Mouse (Mus musculus): ENCODE measurements around the gene Klrb1f. TPM values are rescaled to one million over a fixed set of nuclear protein-coding genes. Genes with fewer than 3 reads are reported as not detected.
"Not testable (repeated sequence)": the region's sequence is repeated elsewhere in the genome, so short reads cannot be mapped to it uniquely, and the experiment has no call there.

The Klrb1f gene
- polyA plus RNA-seq, 1 experiment: not detected

- H3K36me3 ChIP-seq (ENCODE audit: control insufficient read depth, insufficient read depth): no peaks in the 10 kb centered on the region
- H3K27me3 ChIP-seq (ENCODE audit: control insufficient read depth, insufficient read depth, insufficient read length): no peaks in the 10 kb centered on the region
Observed at GRCm38 (mm10) chr6:129066530-129066929, 20.8 kb downstream of the Klrb1f start.

GRCm38 (mm10) chr6:129066986-129067385 lies 21.3 kb downstream of the Klrb1f start:
- TF ChIP-seq TCF3 (IDR thresholded peaks at IDR 0.05; ENCODE audit: insufficient read length, low read depth): no peak
- no peaks in the 10 kb centered on the region for H3K79me2 ChIP-seq (ENCODE audit: control insufficient read depth, insufficient read depth)
- H3K4me3 ChIP-seq: no peak overlapping the region
- no peak overlapping the region for H3ac ChIP-seq (ENCODE audit: control insufficient read depth, insufficient read length)
- no peak overlapping the region for H3K4me2 ChIP-seq (ENCODE audit: low read depth)
- H3K36me3 ChIP-seq (ENCODE audit: control insufficient read depth, insufficient read depth): no peaks in the 10 kb centered on the region
- H3K27me3 ChIP-seq (ENCODE audit: control insufficient read depth, insufficient read depth, insufficient read length): no peaks in the 10 kb centered on the region

More at GRCm38 (mm10) chr6:129066530-129066929, 20.8 kb downstream of the Klrb1f start:
- H3ac ChIP-seq (ENCODE audit: control insufficient read depth, insufficient read length): no peak overlapping the region
- no peaks in the 10 kb centered on the region for H3K79me2 ChIP-seq (ENCODE audit: control insufficient read depth, insufficient read depth)
- no peak overlapping the region for H3K4me2 ChIP-seq (ENCODE audit: low read depth)
- H3K4me3 ChIP-seq: no peak overlapping the region
- TF ChIP-seq TCF12 (IDR thresholded peaks at IDR 0.05; ENCODE audit: insufficient read depth, poor library complexity, severe bottlenecking): no peak
- TF ChIP-seq USF1 (IDR thresholded peaks at IDR 0.05; ENCODE audit: low read depth): no peak
- TF ChIP-seq POLR2A (IDR thresholded peaks at IDR 0.05; ENCODE audit: insufficient read length, low read depth): no peak
- no peak for TF ChIP-seq REST (IDR thresholded peaks at IDR 0.05; ENCODE audit: insufficient read depth, insufficient read length)
- no peak for TF ChIP-seq E2F4 (IDR thresholded peaks at IDR 0.05; ENCODE audit: insufficient read depth)
- TF ChIP-seq CEBPB (IDR thresholded peaks at IDR 0.05; ENCODE audit: insufficient read depth, poor library complexity, severe bottlenecking): no peak
- no peak for TF ChIP-seq SRF (IDR thresholded peaks at IDR 0.05; ENCODE audit: control insufficient read depth, insufficient read length, low read depth)
- no peak for TF ChIP-seq MYOG (IDR thresholded peaks at IDR 0.05; ENCODE audit: control insufficient read depth in 1 of 3, insufficient read depth in 1 of 3, insufficient read length in 2 of 3, low read depth in 2 of 3)
- TF ChIP-seq TCF3 (IDR thresholded peaks at IDR 0.05; ENCODE audit: insufficient read length, low read depth): no peak
- TF ChIP-seq MYOD1 (IDR thresholded peaks at IDR 0.05; ENCODE audit: control insufficient read depth in 1 of 3, insufficient read length in 2 of 3, low read depth in 2 of 3): no peak

- TF ChIP-seq POLR2A (IDR thresholded peaks at IDR 0.05; ENCODE audit: insufficient read length, low read depth): no peak
- no peak for TF ChIP-seq USF1 (IDR thresholded peaks at IDR 0.05; ENCODE audit: low read depth)
- no peaks in the 10 kb centered on the region for H3K36me3 ChIP-seq (ENCODE audit: control insufficient read depth, insufficient read depth)
- no peaks in the 10 kb centered on the region for H3K27me3 ChIP-seq (ENCODE audit: control insufficient read depth, insufficient read depth, insufficient read length)
- H3K79me2 ChIP-seq (ENCODE audit: control insufficient read depth, insufficient read depth): no peaks in the 10 kb centered on the region
- H3K4me3 ChIP-seq: no peak overlapping the region
- no peak overlapping the region for H3ac ChIP-seq (ENCODE audit: control insufficient read depth, insufficient read length)
- no peak overlapping the region for H3K4me2 ChIP-seq (ENCODE audit: low read depth)
Observed at GRCm38 (mm10) chr6:129085098-129085497, 39.4 kb downstream of the Klrb1f start.

GRCm38 (mm10) chr6:129086031-129086430 lies 40.3 kb downstream of the Klrb1f start:
- not testable (repeated sequence) for H3K27me3 ChIP-seq (ENCODE audit: control insufficient read depth, insufficient read depth, insufficient read length); H3ac ChIP-seq (ENCODE audit: control insufficient read depth, insufficient read length); H3K4me2 ChIP-seq (ENCODE audit: low read depth); H3K36me3 ChIP-seq (ENCODE audit: control insufficient read depth, insufficient read depth); H3K4me3 ChIP-seq; H3K79me2 ChIP-seq (ENCODE audit: control insufficient read depth, insufficient read depth)

- Histone ChIP-seq H3K4me3 (no peak overlapping the region), H3K36me3 (ENCODE audit: control insufficient read depth, insufficient read depth) (no peaks in the 10 kb centered on the region), H3K4me2 (ENCODE audit: low read depth) (no peak overlapping the region), H3K27me3 (ENCODE audit: control insufficient read depth, insufficient read depth, insufficient read length) (no peaks in the 10 kb centered on the region), H3ac (ENCODE audit: control insufficient read depth, insufficient read length) (no peak overlapping the region), H3K79me2 (ENCODE audit: control insufficient read depth, insufficient read depth) (no peaks in the 10 kb centered on the region)
- TF ChIP-seq MYOG (IDR thresholded peaks at IDR 0.05; ENCODE audit: control insufficient read depth in 1 of 3, insufficient read depth in 1 of 3, insufficient read length in 2 of 3, low read depth in 2 of 3): no peak
- no peak for TF ChIP-seq REST (IDR thresholded peaks at IDR 0.05; ENCODE audit: insufficient read depth, insufficient read length)
- TF ChIP-seq USF1 (IDR thresholded peaks at IDR 0.05; ENCODE audit: low read depth): no peak
- TF ChIP-seq MAX (IDR thresholded peaks at IDR 0.05; ENCODE audit: low read depth): no peak
- TF ChIP-seq TCF12 (IDR thresholded peaks at IDR 0.05; ENCODE audit: insufficient read depth, poor library complexity, severe bottlenecking): no peak
- no peak for TF ChIP-seq POLR2AphosphoS2 (IDR thresholded peaks at IDR 0.05; ENCODE audit: insufficient read length, low read depth)
- no peak for TF ChIP-seq SRF (IDR thresholded peaks at IDR 0.05; ENCODE audit: control insufficient read depth, insufficient read length, low read depth)
- TF ChIP-seq E2F4 (IDR thresholded peaks at IDR 0.05; ENCODE audit: insufficient read depth): no peak
- no peak for TF ChIP-seq CEBPB (IDR thresholded peaks at IDR 0.05; ENCODE audit: insufficient read depth, poor library complexity, severe bottlenecking)
- no peak for TF ChIP-seq TCF3 (IDR thresholded peaks at IDR 0.05; ENCODE audit: insufficient read length, low read depth)
- TF ChIP-seq MYOD1 (IDR thresholded peaks at IDR 0.05; ENCODE audit: control insufficient read depth in 1 of 3, insufficient read length in 2 of 3, low read depth in 2 of 3): no peak
- no peak for TF ChIP-seq POLR2A (IDR thresholded peaks at IDR 0.05; ENCODE audit: insufficient read length, low read depth)
Observed at GRCm38 (mm10) chr6:129088161-129088560, 42.5 kb downstream of the Klrb1f start.

GRCm38 (mm10) chr6:129088596-129088995 lies 42.9 kb downstream of the Klrb1f start:
- not testable (repeated sequence) for H3K4me3 ChIP-seq

More at GRCm38 (mm10) chr6:129088596-129088995, 42.9 kb downstream of the Klrb1f start:
- H3K36me3 ChIP-seq (ENCODE audit: control insufficient read depth, insufficient read depth); H3K4me2 ChIP-seq (ENCODE audit: low read depth); H3ac ChIP-seq (ENCODE audit: control insufficient read depth, insufficient read length); H3K79me2 ChIP-seq (ENCODE audit: control insufficient read depth, insufficient read depth); H3K27me3 ChIP-seq (ENCODE audit: control insufficient read depth, insufficient read depth, insufficient read length): not testable (repeated sequence)

All from myocyte (in vitro differentiated cells).